Mouse (Mus musculus) neural tube, embryonic 10.5 days (tissue): ENCODE results near the gene Hmcn2.

Experiments
- DNase-seq: peaks from one replicate; pipeline ENCODE4 v3.0.0-alpha.2; 2017; ENCODE audit warnings: low spot score; ENCODE audit errors: extremely low spot score

The Hmcn2 gene

GRCm38 (mm10) chr2:31508851-31509250 lies 194.6 kb downstream of the Hmcn2 start:
- DNase-seq, result no peak
